Mouse (Mus musculus) embryo, embryonic 10 days (tissue): Measurements from ENCODE around the gene Krt1.
A peak's percentile ranks its signal among the peaks of the same experiment; 100 is the strongest.

ENCODE experiments used
- DNase-seq: peaks from one replicate; pipeline ENCODE4 v3.0.0-alpha.2; 2015; ENCODE audit warnings: low spot score

Gene Krt1

GRCm38 (mm10) chr15:101850694-101851093 is at the start of gene Krt1:
TSS of gene Krt1 (minus strand) at chr15:101850794.
- no peak for DNase-seq

GRCm38 (mm10) chr15:101895216-101895615 is 44.6 kb upstream of the Krt1 start:
- no peak for DNase-seq

GRCm38 (mm10) chr15:101892820-101893219 is 42.2 kb upstream of the Krt1 start, which contains the start of gene Krt76:
TSS of gene Krt76 (minus strand) at chr15:101892920.
- DNase-seq, result no peak

- DNase-seq, result peak; percentile 51
Measured at GRCm38 (mm10) chr15:101879776-101880175, 29.2 kb upstream of the Krt1 start.

GRCm38 (mm10) chr15:101878041-101878440 is 27.4 kb upstream of the Krt1 start:
- DNase-seq, result no peak

- DNase-seq, result no peak
Measured at GRCm38 (mm10) chr15:101874383-101874782, 23.8 kb upstream of the Krt1 start.

- DNase-seq, result no peak
Measured at GRCm38 (mm10) chr15:101873231-101873630, 22.6 kb upstream of the Krt1 start.

GRCm38 (mm10) chr15:101869431-101869830 is 18.8 kb upstream of the Krt1 start, which contains the start of gene Krt77:
TSS of gene Krt77 (minus strand) at chr15:101869705.
- peak; percentile 23 for DNase-seq

GRCm38 (mm10) chr15:101866754-101867153 is 16.2 kb upstream of the Krt1 start:
- no peak for DNase-seq

- peak; percentile 23 for DNase-seq
Measured at GRCm38 (mm10) chr15:101860421-101861130, 10.0 kb upstream of the Krt1 start.

GRCm38 (mm10) chr15:101859735-101860170 is 9.2 kb upstream of the Krt1 start:
- peak; percentile 68 for DNase-seq

- peak; percentile 40 for DNase-seq
Measured at GRCm38 (mm10) chr15:101858673-101859425, 8.3 kb upstream of the Krt1 start.

GRCm38 (mm10) chr15:101856696-101857095 is 6.1 kb upstream of the Krt1 start:
- no peak for DNase-seq

- no peak for DNase-seq
Measured at GRCm38 (mm10) chr15:101855732-101856131, 5.1 kb upstream of the Krt1 start.

GRCm38 (mm10) chr15:101854294-101854693 is 3.7 kb upstream of the Krt1 start:
- DNase-seq, result no peak

GRCm38 (mm10) chr15:101852571-101852970 is 2.0 kb upstream of the Krt1 start:
- no peak for DNase-seq

GRCm38 (mm10) chr15:101845971-101846403 is 4.6 kb downstream of the Krt1 start:
- peak; percentile 56 for DNase-seq

GRCm38 (mm10) chr15:101843192-101843591 is 7.4 kb downstream of the Krt1 start:
- DNase-seq, result no peak

GRCm38 (mm10) chr15:101834784-101835328 is 15.7 kb downstream of the Krt1 start:
- DNase-seq, result no peak

- no peak for DNase-seq
Measured at GRCm38 (mm10) chr15:101833131-101833530, 17.5 kb downstream of the Krt1 start.

GRCm38 (mm10) chr15:101829441-101829840 is 21.2 kb downstream of the Krt1 start:
- no peak for DNase-seq

GRCm38 (mm10) chr15:101821786-101822185 is 28.8 kb downstream of the Krt1 start:
- DNase-seq, result no peak

- no peak for DNase-seq
Measured at GRCm38 (mm10) chr15:101817875-101818274, 32.7 kb downstream of the Krt1 start, which contains the start of gene Krt2. TSS of gene Krt2 (minus strand) at chr15:101818169.
